Mouse (Mus musculus): ENCODE data around the gene Tbc1d23.

DNA sequence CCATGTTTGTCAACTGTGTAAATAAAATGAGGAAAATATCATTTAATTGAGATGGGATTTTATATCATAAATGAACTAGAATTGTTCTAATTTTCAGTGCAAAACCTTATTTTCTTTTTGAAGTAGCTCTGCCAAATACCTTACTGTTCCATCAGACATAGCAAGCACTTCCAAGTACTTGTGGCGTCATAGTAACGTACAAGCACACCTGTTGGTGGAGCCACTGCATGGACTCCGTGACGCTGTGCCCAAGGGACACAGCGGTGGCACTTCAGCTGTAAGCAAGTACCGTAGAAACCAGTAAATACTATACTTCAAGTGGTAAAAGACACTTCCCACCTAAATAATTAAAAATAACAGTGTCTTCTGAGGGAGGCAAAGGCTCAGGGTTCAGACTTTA is 10.9 kb downstream of the Tbc1d23 start:
- TF ChIP-seq FLI1 (IDR thresholded peaks at IDR 0.05; ENCODE audit: low read length) (no peak), GATA1 (IDR thresholded peaks at IDR 0.05; ENCODE audit: borderline replicate concordance, low read length) (no peak)

Measured in megakaryocyte, embryonic 14.5 days (primary cell).